Mouse (Mus musculus) erythroblast, embryonic 14.5 days (primary cell): ENCODE data around the gene Ltbp1.

ENCODE experiments used
- GATA1 ChIP-seq: IDR thresholded peaks from 2 replicates; pipeline ENCODE4 v1.6.1; 2012; ENCODE audit warnings: low read length, inconsistent platforms, mixed read lengths
- TAL1 ChIP-seq: IDR thresholded peaks from 3 replicates; pipeline ENCODE4 v1.6.1; 2012; ENCODE audit warnings: low read length, inconsistent platforms, mixed read lengths

DNA sequence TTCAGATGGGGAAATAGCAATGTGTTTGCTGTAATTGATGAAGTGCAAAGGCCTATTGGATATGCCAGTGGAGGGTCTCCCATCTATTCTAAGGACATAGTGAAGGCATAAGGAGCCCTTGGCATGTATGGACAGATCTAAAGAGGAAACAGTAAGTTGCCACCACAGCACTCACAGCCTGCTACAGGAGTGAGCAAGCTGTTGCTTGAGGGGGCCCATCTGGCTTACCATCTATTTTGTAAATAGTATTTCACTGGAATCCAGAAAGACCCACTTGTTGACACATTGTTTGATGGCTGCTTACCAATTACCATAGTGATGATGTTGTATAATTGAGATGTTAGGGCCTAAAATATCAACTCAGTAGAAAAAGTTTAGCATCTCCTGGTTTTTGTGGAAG, 20.7 kb upstream of the Ltbp1 start:
- TF ChIP-seq GATA1, result no peak
- no peak for TF ChIP-seq TAL1
